Mouse (Mus musculus) spleen, postnatal 14 days (tissue): ENCODE data around the gene Esrrg.

Experiments
- DNase-seq, 2 experiments: peaks; one replicate each; pipeline ENCODE4 v3.0.0; 2021 to 2022; ENCODE audit warnings: low spot score in 2 of 2

Esrrg gene

GRCm38 (mm10) chr1:188077561-188078195, 469.1 kb downstream of the Esrrg start:
- no peak for DNase-seq

GRCm38 (mm10) chr1:188080261-188080875, 471.8 kb downstream of the Esrrg start:
- no peak for DNase-seq

DNA sequence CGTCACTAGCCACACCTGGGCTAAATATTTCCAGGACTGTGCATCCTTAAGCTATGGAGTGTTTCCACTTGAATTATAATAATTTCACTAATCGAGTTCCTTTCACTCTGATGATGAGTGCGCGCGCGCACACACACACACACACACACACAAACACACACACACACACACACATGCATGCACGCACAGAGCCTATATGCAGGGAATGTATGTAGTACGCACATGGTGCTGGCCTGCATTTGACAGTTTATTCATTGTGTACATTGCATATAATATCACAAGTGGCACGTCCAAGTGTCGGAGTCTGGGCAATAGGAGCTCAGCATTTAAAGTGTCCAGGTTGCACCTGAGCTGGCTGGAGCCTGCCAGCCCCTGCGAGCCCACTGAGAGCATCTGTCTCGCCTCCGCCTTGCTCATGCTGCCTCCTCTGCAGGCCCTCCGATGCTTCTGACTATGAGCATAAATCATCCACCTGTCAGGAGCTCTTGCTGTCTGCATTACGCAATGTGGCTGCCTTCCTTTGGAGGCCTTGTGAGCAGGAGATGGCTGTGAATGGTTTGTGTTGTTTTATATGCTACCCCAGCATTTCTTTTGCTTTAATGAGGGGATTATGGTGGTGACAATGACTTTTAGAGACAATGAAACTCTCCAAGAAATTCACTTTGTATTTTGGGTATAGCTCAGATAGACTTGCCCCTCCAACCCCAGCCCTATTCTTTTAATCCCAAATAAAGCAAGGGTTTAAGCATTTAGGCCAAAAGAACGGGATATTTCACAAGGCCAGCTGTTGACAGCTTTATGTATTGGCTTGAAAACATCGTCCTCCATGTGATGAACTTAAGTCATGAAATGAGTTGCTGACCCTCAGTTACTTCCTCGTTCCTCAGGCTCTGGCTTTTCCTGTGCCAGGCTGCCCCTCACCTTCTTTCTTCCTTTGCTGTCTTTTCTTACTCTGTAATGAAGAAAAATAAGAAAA, 474.4 kb downstream of the Esrrg start:
- DNase-seq, result no peak

DNA sequence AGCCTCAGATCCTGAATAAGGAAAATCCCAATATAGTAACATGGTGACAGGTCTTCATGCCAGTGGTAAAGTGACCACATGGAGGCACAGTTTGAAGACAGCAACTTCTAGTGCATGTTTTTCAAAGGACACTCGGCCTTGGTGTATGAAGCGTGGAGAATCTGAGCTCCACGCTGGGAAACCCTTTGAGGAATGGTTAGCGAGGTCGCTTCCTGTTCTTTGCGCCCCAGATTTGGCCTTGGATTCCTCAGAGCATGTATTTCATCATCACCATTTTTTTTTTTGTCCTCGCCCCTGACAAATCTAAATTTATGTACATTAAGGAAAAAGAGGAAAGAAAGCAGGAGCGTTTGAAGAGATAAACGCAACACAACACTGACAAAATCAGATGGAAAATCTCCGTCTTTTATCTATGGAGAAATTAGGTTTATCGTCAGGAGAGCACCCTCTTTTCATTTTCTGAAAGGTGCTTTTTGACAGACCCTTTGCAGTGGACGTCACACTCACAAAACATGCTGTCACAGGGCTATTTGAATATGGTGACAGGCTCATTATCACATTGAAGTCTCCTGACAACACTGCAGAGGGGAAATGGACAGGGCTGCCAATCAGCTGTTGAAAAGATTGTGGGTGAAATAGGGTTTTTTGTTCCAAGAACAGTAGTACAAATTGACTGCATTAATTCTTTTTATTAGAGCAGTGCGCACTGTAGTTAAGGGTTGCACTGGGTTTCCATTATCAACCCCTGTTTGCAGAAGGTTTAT, 476.7 kb downstream of the Esrrg start:
- no peak for DNase-seq

- DNase-seq, result no peak
Observed at GRCm38 (mm10) chr1:188093724-188094123, 485.1 kb downstream of the Esrrg start.

DNA sequence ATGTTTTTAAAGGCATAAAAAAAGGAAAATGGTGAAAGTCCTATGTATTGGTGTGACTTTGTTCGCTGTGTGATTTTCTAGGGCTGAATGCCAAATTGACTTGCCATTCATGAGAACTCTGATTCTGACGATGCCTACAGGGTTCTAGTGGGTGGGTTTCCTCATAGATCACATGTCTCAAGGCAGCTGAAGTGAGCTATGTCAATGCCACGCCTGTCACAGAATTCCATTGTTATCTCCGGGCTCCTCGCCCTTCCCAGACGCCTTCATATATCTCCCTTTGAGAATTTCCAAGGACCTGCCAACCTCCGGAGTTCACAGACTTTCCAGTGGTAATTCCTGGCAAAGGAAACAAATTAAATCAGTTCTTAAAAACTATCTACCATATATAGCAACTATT, 493.2 kb downstream of the Esrrg start:
- no peak for DNase-seq

DNA sequence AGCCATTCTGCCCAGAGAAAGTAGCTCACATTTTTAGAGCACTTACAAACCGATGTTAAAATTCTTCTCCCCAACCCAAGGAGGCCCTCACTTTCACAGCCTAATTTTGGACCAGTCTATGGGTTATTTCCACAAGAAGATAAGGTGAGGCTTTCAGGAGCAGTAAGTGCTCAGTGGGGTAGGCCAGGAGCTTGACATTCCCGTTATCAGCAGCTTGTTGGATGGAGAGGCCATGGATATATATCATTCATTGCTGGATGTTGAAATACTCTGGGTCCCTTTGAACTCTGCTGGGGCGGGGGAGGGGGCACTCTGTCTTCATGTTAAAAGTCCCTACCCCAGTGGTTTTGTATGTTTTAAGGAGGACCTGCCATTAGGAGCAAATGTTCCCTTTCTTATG, 494.6 kb downstream of the Esrrg start:
- no peak for DNase-seq

DNA sequence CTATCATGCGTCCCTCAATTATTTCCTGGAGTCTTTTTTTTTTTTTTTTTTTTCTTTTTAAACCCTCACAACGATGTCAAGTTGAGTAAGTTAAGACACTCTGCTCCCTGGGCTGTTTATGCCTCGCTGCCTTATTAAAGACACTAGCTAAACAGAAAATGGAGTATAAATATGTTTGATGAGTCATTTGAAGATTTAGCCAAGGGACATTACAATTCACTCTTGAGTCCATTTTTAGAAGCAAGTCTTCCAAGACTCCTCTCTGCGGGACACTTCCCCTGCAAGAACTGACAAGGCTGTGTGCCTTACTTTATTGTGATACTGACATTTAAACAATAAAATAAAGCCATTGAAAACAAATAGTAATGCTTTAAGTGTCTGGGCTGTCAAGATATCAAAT, 496.9 kb downstream of the Esrrg start:
- no peak for DNase-seq

- DNase-seq, result no peak
Observed at GRCm38 (mm10) chr1:188107946-188108345, 499.4 kb downstream of the Esrrg start.

DNA sequence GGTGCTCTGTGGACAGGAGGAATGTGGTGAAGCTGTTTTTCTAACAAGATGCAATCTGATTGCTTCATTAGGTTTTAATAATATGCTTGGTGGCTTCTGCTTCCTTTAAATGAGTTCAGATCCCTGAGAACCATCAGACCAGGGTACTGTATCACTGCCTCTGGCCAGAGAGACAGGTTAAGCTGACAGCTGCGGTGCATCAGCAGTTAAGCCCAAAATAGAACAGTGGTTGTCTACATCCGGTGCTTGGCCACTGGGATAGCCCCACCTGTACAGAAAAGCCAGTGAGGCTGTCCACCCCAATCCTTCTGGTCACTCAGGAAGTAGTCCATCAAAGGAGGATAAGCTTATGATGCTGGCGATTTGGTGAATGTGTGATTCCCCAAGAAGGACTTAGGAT, 503.0 kb downstream of the Esrrg start:
- no peak for DNase-seq

DNA sequence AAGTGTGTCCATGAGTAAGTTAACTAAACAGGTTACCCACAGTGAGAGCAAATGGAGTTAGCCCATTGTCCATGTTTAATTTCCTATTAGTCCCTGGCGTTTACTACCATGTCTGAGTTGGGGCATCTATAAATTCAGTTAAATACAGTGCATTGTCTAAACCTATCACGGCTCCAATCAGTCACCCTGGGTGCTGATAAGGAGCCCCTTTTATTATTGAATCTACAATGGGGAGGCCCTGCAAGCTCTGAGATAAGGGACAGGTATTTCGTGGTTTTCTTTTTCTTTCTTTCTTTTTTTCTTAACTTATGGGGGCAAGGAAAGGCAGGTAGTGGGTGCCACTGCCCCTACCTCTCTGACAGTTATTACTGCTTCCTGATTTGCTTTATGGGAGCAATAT, 504.6 kb downstream of the Esrrg start:
- DNase-seq, result no peak

DNA sequence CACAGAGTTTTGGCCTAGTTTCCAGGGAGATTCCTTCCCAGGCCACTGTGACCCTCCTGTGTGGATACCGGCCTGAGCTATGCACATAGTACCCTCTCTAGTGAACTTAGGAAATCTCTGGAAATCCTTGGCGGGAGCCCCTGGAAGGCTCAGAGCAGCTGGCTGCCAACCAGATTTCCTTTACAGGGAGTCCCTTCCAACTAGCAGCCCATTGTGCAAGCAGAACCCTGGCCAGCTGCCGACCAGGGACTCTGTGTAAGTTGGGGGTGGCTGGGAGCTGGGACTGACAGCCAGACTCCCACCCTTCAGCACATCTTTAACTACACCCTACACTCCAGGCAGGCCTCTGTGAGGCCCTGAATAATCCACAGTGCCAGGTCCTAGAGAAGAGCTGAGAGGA, 509.5 kb downstream of the Esrrg start:
- DNase-seq, result no peak

GRCm38 (mm10) chr1:188119806-188120205, 511.2 kb downstream of the Esrrg start:
- DNase-seq, result no peak

- no peak for DNase-seq
Observed at GRCm38 (mm10) chr1:188125521-188126021, 517.0 kb downstream of the Esrrg start.

DNA sequence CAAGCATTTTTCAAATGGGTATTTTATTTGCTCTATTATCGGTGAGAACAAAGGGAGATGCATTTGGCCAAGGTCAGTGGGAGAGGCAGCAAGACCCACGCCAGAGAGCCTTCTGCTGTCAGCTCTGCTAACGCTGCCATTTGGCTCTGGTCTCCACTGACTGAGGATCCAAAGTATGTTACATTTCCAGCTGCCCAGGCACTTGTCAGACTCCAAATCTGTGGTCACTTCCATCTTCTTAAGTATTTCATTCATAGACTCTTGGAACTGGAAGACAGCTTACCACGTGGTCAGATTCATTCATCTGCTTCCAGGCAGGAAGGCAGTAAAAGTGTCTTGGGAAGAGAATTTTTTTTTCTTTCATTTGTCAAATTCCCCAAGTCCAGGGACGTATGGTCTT, 527.5 kb downstream of the Esrrg start:
- DNase-seq, result no peak

DNA sequence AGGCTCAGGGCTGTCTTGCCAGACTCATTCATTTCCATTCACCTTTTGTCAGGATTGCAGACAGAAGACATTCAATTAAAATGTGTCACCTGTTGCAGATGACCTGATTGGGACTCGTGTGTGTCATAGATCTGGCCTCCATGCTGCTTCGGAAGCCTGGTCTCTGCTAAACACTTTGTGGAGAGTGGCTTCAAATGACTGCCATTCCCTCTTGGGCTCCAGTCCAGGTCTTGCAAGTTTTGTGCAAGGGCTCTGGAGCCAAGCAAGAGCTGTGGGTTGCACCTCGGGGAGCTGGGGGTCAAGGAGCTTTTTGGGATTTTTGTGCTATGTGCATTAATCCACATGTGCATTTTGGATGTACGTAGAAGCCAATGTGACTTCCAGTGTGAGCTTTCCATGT, 530.9 kb downstream of the Esrrg start:
- no peak for DNase-seq

GRCm38 (mm10) chr1:188140221-188140620, 531.6 kb downstream of the Esrrg start:
- no peak for DNase-seq

DNA sequence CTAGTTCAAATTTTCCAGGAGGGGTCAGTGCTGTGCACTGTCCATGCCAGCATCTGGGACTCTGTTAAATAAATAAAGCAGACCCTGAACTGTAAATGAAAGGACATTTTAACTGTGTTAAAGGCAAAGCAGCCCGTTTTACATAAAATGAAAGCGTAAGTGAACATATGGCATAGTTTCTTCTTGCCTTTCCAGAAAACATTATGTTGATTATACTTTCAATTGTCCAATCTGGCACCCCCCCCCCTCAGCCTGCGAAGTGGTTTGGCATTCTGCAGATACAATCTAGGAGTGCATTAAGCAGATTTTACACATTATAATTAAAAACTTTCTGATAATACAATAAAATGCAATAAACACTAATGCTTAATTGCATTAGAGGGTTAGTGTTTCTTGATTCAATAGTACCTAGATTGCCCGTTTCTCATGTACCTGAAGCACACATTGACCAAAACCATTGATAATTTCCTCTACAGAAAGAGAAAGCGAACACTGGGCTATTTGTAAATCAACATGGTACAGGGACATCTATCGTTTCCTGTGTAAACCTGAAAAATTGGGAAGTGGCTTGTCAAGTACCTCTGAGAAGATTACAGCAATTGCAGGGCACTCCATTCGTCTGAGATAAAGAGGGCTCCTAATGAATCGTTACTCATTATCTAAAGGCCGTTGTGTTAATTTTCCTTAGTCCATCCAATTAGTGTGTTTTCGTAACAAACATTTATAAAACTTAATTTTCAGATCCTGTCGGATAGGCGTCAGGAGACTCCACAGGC, 539.0 kb downstream of the Esrrg start:
- no peak for DNase-seq

GRCm38 (mm10) chr1:188151066-188151465, 542.5 kb downstream of the Esrrg start:
- no peak for DNase-seq

DNA sequence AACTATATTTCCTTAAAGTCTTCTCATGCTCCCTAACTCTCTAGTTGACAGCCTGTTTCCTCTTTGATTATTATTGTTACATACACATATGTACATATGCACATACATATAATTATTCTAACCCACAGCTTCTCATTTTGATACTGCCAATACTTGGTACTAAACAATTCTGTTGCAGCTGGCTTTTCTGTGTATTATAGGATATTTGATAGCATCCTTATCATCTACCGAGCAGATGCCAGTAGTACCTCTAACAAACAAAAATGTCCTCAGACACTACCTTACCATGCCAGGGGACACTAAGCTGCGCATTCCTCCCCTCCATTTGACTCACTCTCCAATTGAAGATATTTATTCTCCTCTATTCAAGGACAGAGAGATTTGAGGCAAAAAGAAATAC, 543.4 kb downstream of the Esrrg start:
- DNase-seq, result no peak

DNA sequence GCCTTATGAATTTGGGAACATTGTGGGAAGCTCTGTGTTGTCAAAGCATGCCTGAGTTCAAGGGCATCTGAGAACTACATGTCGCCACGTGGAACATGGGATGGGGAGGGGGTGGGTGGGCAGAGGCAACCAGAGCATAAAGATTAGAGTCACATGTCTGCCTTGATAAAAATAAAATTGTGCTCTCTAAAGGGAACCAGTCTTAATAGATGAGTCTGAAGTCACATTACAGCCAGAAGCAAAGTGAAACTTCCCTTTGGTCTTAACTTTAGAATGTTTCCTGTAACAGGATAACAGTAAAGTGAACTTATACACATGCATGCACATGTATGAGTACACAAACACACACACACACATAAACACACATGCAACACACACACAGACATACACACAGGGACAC, 545.1 kb downstream of the Esrrg start:
- DNase-seq, result no peak
